Mouse (Mus musculus) intestine, embryonic 14.5 days (tissue): Measurements from ENCODE around the gene Rbck1. TPM values are rescaled to one million over a fixed set of nuclear protein-coding genes. Genes with fewer than 3 reads are reported as not detected.

Experiments used
- ATAC-seq: fragments of 200-750 bp; cut with Nextera tagmentation; replicated peaks from 2 replicates; pipeline ENCODE4 v1.8.0; 2017; ENCODE audit warnings: low read depth, moderate number of reproducible peaks, moderate TSS enrichment, moderate library complexity; ENCODE audit not compliant: low FRiP score, low TSS enrichment
- DNase-seq: peaks from one replicate; pipeline ENCODE4 v3.0.0-alpha.2; 2018; ENCODE audit warnings: low spot score
- H3K27ac ChIP-seq: fragments of 300-500 bp; sonication (generic); 2 replicates; pipeline ENCODE4 v1.5.1; 2014; ENCODE audit warnings: low read depth, mild to moderate bottlenecking, control low read depth
- H3K27me3 ChIP-seq: fragments of 300-500 bp; sonication (generic); replicated peaks from 2 replicates; pipeline ENCODE4 v1.6.1; 2014; ENCODE audit warnings: low read length, control low read depth; ENCODE audit not compliant: control insufficient read depth, insufficient read depth
- H3K36me3 ChIP-seq: fragments of 300-500 bp; sonication (generic); 2 replicates; pipeline ENCODE4 v1.6.1; 2014; ENCODE audit warnings: low read length, control low read depth; ENCODE audit not compliant: control insufficient read depth, insufficient read depth
- H3K4me1 ChIP-seq: fragments of 300-500 bp; sonication (generic); replicated peaks from 2 replicates; pipeline ENCODE4 v1.6.1; 2014; ENCODE audit warnings: low read length, control low read depth, mixed read lengths; ENCODE audit not compliant: control insufficient read depth, insufficient read depth
- H3K4me2 ChIP-seq: fragments of 300-500 bp; sonication (generic); 2 replicates; pipeline ENCODE4 v1.6.1; 2014; ENCODE audit warnings: low read length
- H3K4me3 ChIP-seq: fragments of 300-500 bp; sonication (generic); 2 replicates; pipeline ENCODE4 v1.5.1; 2014; ENCODE audit warnings: low read depth, low read length, control low read depth, mixed read lengths
- H3K9ac ChIP-seq: fragments of 300-500 bp; sonication (generic); 2 replicates; pipeline ENCODE4 v1.6.1; 2014; ENCODE audit warnings: mild to moderate bottlenecking, low read length
- H3K9me3 ChIP-seq: fragments of 300-500 bp; sonication (generic); 2 replicates; pipeline ENCODE4 v1.6.1; 2016; ENCODE audit warnings: low read length, control low read depth; ENCODE audit not compliant: control insufficient read depth
- WGBS: fragments of 180-500 bp; shearing (Covaris S2); extraction: QIAGEN DNeasy Blood & Tissue Kit; methylation state at CpG from one replicate; pipeline ENCODE4 v1.1.7; 2014; 5-methylcytosine and 5-hydroxymethylcytosine counted together
- polyA plus RNA-seq: library from polyadenylated mRNA; unstranded; fragments of >200 nt; fragmentation: Nextera tagmentation; extraction: Ambion mirVana; gene quantifications from 2 replicates; pipeline ENCODE4 v1.2.1, GENCODE M21; 2014

The Rbck1 gene
- polyA plus RNA-seq, result 89.8 and 93.8 TPM in 2 replicates

DNA sequence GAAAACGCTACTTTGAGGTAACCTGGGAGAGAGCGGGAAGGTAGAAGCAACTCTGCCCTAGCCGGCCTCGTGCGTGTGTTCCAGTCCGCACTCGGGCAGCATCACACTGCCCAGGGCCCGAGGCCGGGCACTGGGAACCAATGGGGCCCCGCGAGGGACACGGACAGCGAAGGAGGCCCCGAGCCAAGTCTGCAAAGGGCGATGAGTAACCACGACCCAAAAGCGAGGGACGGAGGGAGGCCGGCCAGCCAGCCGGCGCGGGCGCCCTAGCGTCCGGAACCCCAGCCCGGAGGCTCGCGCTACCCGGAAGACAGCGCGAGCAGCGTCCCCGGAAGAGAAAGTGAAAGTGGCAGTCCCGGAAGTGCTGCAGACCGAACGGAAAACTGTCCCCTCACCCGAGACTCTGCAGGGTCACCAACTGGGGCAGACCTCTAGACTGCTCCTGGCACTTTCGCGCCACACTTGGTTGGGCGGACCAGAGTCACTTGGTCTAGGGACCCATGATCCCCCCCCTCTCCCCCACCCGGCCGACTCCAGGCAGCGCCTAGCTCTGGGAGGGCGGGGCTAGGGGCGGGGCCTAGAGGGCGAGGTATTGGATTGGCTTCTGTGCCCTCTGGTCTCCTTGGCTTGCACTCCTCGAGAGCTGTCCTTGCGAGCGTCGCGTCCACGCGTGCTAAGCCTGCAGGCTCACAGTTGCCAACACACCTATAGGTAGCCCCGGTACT is at the start of gene Rbck1:
Gene Rbck1, minus strand, starts transcription at position 553 of the 725 bp plus-strand sequence.
- Histone ChIP-seq H3K27ac (peak within 1 kb of the TSS; percentile 90), H3K36me3 (peaks cover 17% of the 10 kb centered on the region), H3K27me3 (no peaks in the 10 kb centered on the region), H3K4me2 (peak within 1 kb of the TSS; percentile 93), H3K4me3 (peak within 1 kb of the TSS; percentile 91), H3K9ac (peak within 1 kb of the TSS; percentile 88), H3K9me3 (no peaks in the 10 kb centered on the region), H3K4me1 (peaks cover 17% of the 10 kb centered on the region)
- ATAC-seq (peak; percentile 97), DNase-seq (peak; percentile 97)
- WGBS, result under 1% methylated on average over 54 of the region's 54 CpGs

DNA sequence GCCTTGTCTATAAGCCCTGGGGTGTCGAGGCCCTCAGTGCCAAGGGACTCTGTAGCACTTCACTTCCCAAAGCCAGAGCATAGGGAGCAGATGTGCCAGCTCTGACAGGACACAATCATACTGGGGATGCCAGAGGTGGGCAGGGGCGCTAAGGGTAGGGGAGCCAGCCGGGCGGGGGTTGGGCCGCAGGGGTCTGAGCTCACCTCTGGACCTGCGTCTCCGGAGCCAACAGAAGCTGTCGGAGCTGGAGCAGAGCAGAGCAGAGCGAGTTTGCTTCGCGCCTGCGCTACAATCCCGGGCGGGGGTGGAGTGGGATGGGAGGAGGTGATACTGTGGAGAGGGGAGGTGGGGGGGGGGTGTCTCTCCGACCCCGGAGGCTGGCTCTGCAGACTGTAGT is 43.9 kb upstream of the Rbck1 start, which contains the start of gene Nrsn2:
Gene Nrsn2, minus strand, starts transcription at position 294 of the 397 bp plus-strand sequence.
- WGBS, result 3% methylated on average over 16 of the region's 16 CpGs
- peak; percentile 63 for DNase-seq

DNA sequence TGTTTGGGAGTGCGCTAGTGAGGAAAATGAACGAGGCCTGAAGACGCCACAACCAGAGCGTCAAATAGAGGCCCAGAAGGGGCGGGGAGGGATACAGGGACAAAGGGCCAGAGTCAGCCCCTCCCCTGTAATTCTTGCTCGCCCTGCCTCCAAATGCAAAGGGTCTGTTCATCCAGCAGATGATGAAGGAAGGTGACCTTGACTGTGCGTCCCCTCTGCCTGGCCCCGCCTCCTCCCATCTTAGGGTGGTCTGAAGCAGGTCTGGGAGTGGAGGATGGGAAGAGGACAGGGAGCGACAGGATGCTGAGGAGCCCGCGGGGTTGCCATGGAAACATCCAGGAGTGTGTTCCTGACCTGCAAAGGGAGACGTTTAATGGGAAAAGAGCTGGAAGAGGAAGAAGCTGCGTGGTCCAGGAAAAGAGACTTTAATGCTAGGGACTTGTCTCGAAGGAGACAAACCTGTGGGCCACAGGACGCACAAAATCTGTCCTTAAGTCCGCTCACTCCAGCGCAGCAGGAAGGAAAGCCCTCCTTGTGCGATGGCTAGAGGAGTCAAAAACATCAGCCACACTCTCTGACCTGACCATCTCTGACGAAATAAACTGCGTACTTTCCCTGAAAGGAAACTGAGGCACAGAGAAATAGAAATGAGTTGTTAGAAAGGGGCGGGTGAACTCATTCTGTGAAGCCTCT is 43.3 kb upstream of the Rbck1 start:
- Histone ChIP-seq H3K4me1 (peaks cover 16% of the 10 kb centered on the region; the same call in 1 of the 2 replicates), H3K27ac (no peak overlapping the region), H3K9me3 (no peaks in the 10 kb centered on the region), H3K4me3 (no peak overlapping the region), H3K4me2 (peak overlapping the region; percentile 36), H3K36me3 (no peaks in the 10 kb centered on the region), H3K9ac (no peak overlapping the region), H3K27me3 (0 out of 2 replicates have a peak, but pooled peaks cover 6% of the 10 kb centered on the region)
- ATAC-seq, result peak; percentile 65; the same call in 1 of the 2 replicates
- DNase-seq, result peak; percentile 67
- WGBS, result 8% methylated on average over 21 of the region's 21 CpGs

More for the DNA sequence above, 43.9 kb upstream of the Rbck1 start, which contains the start of gene Nrsn2:
- Histone ChIP-seq H3K27ac (no peak within 1 kb of the TSS), H3K9me3 (no peaks in the 10 kb centered on the region), H3K4me1 (peaks cover 16% of the 10 kb centered on the region; the same call in 1 of the 2 replicates), H3K27me3 (0 out of 2 replicates have a peak, but pooled peaks cover 6% of the 10 kb centered on the region), H3K36me3 (no peaks in the 10 kb centered on the region), H3K4me2 (peak within 1 kb of the TSS; percentile 36), H3K4me3 (peak within 1 kb of the TSS; percentile 15), H3K9ac (no peak within 1 kb of the TSS)
- ATAC-seq, result peak; percentile 54

DNA sequence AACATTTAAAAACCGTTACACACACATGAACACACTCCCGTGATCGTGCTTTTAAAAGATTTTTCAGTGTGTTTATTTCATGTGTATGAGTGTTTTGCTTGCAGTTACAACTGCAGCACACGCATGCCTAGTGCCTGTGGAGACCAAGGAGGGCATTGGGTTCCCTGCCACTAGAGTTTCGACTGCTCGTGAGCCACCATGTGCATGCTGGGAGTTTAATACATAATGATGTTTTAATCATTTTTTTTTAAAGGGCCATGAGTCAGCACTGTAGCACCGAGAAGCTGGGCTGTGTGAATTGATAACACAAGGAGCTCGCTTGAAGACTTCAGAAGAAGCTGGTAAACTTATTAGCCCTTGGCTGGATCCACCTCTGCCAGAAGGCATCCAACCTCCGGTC is 41.1 kb upstream of the Rbck1 start:
- Histone ChIP-seq H3K9ac (no peak overlapping the region), H3K27ac (no peak overlapping the region), H3K4me3 (no peak overlapping the region), H3K27me3 (0 out of 2 replicates have a peak, but pooled peaks cover 6% of the 10 kb centered on the region), H3K9me3 (no peaks in the 10 kb centered on the region), H3K36me3 (no peaks in the 10 kb centered on the region), H3K4me2 (no peak overlapping the region), H3K4me1 (peaks cover 16% of the 10 kb centered on the region; the same call in 1 of the 2 replicates)
- ATAC-seq (no peak), DNase-seq (no peak)
- WGBS, result 77% methylated on average over 9 of the region's 9 CpGs

DNA sequence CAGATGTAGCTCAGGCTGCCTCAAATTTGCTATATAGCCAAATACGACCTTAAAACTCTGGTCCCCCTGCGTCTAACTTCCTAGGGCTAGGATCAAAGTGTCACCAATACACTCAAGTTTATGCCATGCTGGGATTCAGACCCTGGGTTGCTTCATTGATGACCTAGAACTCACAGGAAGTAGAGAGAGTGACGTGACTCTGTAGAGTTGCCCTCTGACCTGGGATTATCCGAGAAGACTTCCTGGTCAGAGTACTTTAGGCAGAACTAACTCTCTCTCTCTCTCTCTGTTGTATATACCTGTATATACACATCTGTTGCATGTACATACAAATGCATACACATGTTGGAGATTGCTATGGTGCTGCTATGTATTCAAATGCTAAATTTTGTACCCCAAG is 40.2 kb upstream of the Rbck1 start:
- no peak overlapping the region for H3K9ac ChIP-seq
- no peak overlapping the region for H3K27ac ChIP-seq
- H3K4me3 ChIP-seq, result no peak overlapping the region
- DNase-seq (no peak), ATAC-seq (no peak)
- H3K27me3 ChIP-seq, result 0 out of 2 replicates have a peak, but pooled peaks cover 6% of the 10 kb centered on the region
- peaks cover 16% of the 10 kb centered on the region; the same call in 1 of the 2 replicates for H3K4me1 ChIP-seq
- H3K9me3 ChIP-seq, result no peaks in the 10 kb centered on the region
- H3K4me2 ChIP-seq, result no peak overlapping the region
- no peaks in the 10 kb centered on the region for H3K36me3 ChIP-seq
- WGBS, result 64% methylated on average over 4 of the region's 4 CpGs

DNA sequence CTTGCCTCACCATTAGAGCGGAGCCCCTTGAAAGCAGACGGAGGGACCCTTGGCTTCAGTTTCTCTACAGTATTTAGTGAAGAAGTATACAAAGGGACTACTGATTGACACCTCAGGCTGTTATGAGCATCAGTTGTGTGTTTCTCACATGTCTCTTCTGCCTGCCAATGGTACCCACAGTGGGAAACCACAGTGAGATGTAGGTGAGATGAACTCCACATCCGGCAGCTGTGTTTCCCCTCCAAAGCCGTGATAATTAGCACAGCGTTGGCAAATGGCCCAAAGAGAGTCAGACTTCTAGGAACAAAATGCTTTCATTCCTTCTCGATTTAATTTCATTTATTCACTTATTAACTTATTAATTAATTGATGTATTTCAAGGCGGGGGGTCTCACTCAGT is 39.7 kb upstream of the Rbck1 start:
- H3K9ac ChIP-seq, result no peak overlapping the region
- H3K9me3 ChIP-seq, result no peaks in the 10 kb centered on the region
- peaks cover 16% of the 10 kb centered on the region; the same call in 1 of the 2 replicates for H3K4me1 ChIP-seq
- ATAC-seq (no peak), DNase-seq (no peak)
- H3K36me3 ChIP-seq, result no peaks in the 10 kb centered on the region
- H3K4me3 ChIP-seq, result no peak overlapping the region
- H3K4me2 ChIP-seq, result no peak overlapping the region
- H3K27me3 ChIP-seq, result 0 out of 2 replicates have a peak, but pooled peaks cover 6% of the 10 kb centered on the region
- WGBS, result 84% methylated on average over 7 of the region's 7 CpGs
- H3K27ac ChIP-seq, result no peak overlapping the region

DNA sequence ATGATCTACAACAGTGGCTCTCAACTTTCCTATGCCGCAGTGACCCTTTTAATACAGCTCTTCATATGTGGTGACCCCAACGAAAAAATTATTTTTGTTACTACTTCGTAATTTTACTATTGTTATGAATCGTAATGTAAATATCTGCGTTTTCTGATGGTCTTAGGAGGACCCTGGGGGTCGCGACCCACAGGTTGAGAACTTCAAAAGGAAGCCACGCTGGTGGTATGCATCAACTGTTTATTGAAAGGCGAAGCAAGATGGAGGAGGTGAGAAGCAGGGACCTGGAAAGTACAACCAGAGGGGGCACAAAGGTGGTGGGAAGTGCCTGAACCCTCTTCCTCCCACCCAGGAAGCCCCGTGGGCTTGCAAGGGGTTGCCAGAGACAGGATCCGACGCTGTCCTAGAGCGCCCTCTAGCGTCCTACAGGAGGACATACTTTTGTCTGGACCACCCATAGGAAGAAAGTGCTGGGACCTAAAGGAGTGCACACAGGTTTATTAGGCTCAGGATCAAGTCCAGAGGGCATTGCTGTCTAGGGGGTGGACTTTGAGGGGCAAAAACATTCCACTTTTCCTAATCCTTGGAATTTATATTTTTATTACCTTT is 36.2 kb upstream of the Rbck1 start:
- H3K9me3 ChIP-seq, result no peaks in the 10 kb centered on the region
- no peaks in the 10 kb centered on the region for H3K4me1 ChIP-seq
- no peak overlapping the region for H3K4me3 ChIP-seq
- H3K27ac ChIP-seq, result no peak overlapping the region
- no peaks in the 10 kb centered on the region for H3K36me3 ChIP-seq
- H3K9ac ChIP-seq, result no peak overlapping the region
- WGBS, result 29% methylated on average over 14 of the region's 14 CpGs
- DNase-seq (peak; percentile 71), ATAC-seq (no peak; the same call in 1 of the 2 replicates)
- H3K27me3 ChIP-seq, result no peaks in the 10 kb centered on the region
- H3K4me2 ChIP-seq, result no peak overlapping the region

DNA sequence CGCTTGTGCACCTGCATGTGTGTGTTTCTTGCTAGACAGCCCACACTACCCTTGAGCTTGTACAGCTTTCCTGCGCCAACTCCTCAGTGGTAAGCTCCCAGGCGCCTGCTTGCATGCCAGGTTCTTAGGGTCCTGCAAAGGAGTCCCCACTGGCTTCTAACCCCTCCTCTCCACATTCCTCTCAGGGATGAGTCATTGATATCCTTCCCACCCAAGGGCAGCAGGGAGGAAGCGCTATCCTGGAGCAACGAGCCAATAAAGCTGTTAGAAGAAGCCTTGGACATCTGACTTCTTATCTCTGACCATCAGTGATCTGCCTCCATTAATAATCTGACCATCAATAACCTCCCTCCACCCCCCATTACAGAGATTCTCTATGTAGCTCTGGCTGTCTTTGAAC is 35.5 kb upstream of the Rbck1 start:
- Histone ChIP-seq H3K4me2 (no peak overlapping the region), H3K9ac (no peak overlapping the region), H3K27me3 (no peaks in the 10 kb centered on the region), H3K36me3 (no peaks in the 10 kb centered on the region), H3K27ac (no peak overlapping the region), H3K4me1 (no peaks in the 10 kb centered on the region), H3K4me3 (no peak overlapping the region), H3K9me3 (no peaks in the 10 kb centered on the region)
- ATAC-seq (no peak), DNase-seq (no peak)
- 55% methylated on average over 5 of the region's 5 CpGs for WGBS
